Mouse (Mus musculus): ENCODE results near the gene Paxx.

Paxx gene

DNA sequence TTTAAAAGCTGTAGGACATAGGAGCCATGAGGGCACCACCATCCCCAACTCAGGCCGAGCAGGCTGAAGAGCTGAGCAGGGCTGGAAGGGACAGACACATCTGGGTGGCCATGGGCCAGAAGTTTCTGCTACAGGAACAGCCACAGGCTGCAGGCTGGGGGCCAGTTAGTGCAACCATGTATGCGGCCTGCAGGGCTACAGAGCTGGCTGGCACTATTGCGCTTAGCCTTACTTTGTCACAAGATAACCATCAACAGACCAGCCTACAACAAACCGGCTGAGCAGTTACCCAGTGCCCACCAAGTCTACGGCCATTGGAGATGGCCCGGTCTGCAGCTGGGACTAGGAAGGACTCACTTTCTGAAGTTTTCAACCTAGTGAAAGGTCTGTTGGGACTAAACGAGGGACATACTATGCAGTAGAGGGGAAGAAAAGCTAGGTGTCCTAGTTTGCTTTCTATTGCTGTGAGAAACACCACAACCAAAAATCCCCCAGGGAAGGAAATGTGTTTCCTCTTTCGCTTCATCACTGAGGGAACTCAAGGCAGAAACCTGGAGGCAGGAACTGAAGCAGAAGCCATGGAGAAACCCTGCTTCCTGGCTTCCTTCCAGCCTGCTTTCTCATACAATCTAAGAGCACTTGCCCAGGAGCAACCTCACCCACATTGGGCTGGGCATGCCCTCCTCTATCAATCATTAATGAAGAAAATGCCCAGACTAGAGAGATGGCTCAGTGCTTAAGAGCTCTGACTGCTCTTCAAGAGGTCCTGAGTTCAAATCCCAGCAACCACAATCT is 9.8 kb downstream of the Paxx start:
- DNase-seq (ENCODE audit: extremely low read depth, low read depth, low spot score) = no peak

DNA sequence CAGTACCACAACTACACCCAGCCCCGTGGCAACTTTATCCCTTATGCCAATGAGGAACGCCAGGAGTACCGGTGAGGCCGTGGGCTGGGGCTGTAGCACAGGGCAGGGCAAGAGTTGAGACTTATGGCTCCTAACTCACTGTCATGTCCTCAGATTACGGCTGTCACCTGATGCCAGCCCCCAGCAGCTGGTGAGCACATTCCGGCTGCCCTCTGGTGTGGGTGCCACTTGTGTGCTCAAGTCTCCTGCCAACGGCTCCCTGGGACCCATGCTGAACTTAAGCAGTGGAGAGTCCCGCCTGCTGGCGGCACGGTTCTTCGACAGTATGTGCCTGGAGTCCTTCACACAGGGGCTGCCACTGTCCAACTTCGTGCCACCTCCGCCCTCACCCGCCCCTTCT is 18.2 kb downstream of the Paxx start:
- no peak for DNase-seq (ENCODE audit: extremely low read depth, low read depth, low spot score)

DNA sequence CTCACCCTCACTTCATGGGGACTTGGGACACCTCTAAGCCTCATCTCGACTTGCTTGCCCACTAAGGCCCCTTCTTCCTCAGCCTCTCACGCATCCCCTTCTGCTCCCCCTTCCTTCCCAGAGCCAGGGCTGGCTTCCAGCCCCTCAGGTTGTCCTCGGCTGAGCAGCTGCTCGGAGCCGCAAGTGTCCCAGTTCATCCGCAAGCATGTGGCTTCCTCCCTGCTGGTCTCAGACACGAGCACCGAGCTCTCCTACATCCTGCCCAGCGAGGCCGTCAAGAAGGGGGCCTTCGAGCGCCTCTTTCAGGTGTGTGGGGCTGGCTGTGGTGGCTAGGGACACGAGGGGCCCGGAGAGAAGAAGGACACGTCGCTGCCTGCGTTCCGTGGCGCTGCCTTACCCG is 19.8 kb downstream of the Paxx start:
- DNase-seq (ENCODE audit: extremely low read depth, low read depth, low spot score) = no peak

DNA sequence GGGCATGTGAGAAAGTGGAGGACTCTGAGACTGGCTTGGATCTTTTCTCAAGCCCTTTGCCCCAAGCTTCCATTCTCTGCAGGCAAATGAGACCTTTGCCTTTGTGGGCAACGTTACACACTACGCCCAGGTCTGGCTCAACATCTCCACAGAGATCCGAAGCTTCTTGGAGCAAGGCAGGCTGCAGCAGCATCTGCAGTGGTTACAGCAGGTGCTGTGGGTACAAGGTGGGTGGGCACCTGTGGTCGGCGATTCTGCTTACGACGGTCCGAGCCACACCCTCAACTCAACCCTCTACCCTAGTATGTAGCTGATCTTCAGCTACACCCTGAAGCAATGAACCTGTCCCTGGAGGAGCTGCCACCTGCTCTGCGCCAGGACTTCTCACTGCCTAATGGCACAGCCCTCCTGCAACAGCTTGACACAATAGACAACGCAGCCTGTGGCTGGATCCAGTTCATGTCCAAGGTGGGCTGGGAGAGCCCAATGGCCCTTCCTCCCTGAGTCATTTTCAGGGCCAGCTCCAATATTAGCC is 24.5 kb downstream of the Paxx start:
- DNase-seq (ENCODE audit: extremely low read depth, low read depth, low spot score) = no peak

DNA sequence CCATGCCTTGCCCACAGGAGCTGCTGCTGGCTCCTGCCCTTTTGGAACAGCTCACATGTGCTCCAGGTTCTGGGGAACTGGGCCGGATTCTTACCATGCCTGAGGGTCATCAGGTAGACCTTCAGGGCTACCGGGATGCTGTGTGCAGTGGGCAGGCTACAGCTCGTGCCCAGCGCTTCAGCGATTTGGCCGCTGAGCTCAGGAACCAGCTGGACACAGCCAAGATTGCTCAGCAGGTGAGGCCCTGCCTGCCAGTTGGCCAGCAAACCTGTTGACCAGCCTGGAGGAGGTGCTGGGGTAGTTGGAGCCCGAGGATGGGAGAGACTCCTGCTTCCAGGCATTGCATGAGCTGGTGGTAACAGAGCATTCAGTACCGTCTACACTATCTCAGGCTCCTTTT is 26.6 kb downstream of the Paxx start:
- no peak for DNase-seq (ENCODE audit: extremely low read depth, low read depth, low spot score)

GRCm38 (mm10) chr2:25433101-25433500 is 27.8 kb downstream of the Paxx start:
- no peak for DNase-seq (ENCODE audit: extremely low read depth, low read depth, low spot score)

GRCm38 (mm10) chr2:25432326-25433098 is 28.4 kb downstream of the Paxx start:
- no peak for DNase-seq (ENCODE audit: extremely low read depth, low read depth, low spot score)

- no peak for DNase-seq (ENCODE audit: extremely low read depth, low read depth, low spot score)
Observed at GRCm38 (mm10) chr2:25431308-25431855, 29.5 kb downstream of the Paxx start.

DNA sequence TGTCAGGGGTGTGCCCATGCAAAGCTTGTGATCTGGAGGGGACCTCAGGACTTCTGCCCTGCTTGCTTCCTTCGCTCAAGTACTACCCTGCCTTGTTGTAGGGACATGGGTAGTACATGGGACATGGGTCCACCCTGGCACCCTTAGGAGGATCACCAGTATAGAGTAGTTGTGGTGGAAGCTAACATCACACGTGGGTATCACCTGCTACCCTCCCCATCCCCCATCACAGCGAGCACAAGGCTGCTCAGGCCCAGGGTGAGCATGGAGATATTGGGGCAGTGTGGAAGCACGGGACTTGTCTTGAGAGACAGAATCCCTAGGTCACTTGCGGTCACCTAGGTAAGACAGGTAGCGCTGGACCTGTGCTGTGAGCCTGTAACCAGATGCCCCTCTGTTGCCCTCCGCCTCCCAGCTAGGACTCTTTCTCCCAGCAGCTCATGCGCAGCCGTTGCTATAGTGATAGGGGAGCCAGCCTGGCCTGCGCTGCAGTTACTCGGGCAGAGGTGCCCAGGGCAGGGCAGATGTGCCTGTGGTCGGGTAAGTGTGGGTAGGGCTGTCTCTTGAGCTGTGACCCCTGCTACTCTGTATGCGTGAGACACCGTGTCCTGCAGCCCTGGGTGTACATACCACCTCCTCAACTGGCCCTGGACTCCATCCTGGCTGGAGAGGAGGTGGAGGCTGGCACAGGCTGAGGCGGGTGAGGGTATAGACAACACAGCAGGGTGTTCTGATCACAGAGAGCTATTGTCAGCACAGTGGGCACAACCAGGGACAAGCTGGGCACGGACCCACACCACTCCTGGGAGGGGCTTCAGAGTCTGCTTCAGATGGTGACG is 30.3 kb downstream of the Paxx start:
- no peak for DNase-seq (ENCODE audit: extremely low read depth, low read depth, low spot score)

DNA sequence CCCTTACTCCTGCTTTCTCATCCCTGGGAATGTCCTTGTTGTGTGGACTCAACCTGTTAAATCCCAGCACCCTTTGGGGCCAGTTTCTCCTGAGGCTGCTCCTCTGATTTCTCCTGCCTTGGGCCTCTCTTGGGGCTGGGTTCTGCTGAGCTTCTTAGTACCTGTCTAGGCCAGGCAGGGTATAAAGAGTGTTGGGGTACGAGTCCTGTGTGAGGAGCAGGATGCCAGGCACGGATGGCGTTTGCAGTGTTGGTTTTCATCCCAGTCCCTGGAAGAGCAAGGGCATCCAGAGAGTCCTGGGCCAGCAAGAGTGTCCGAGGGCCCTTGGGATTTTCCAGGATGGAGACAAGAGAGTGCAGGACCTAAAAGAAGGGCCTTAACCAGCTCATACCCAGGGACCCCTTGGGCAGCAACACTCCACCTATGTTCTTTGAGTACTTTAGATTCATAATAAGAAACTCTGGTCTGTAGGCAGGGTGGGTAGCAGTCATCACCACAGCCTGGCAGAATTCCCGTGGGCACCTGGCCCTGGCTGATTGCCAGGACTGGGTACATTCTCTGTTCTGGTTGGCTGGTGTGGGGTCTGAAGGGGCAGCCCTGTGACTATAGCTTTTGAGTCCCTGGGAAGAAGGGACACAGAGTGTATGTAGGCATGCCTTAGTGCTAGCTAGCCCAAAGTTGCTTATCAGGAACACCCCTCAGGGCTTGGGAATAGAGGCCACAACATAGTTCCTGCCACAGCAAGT is 31.3 kb downstream of the Paxx start:
- no peak for DNase-seq (ENCODE audit: extremely low read depth, low read depth, low spot score)

DNA sequence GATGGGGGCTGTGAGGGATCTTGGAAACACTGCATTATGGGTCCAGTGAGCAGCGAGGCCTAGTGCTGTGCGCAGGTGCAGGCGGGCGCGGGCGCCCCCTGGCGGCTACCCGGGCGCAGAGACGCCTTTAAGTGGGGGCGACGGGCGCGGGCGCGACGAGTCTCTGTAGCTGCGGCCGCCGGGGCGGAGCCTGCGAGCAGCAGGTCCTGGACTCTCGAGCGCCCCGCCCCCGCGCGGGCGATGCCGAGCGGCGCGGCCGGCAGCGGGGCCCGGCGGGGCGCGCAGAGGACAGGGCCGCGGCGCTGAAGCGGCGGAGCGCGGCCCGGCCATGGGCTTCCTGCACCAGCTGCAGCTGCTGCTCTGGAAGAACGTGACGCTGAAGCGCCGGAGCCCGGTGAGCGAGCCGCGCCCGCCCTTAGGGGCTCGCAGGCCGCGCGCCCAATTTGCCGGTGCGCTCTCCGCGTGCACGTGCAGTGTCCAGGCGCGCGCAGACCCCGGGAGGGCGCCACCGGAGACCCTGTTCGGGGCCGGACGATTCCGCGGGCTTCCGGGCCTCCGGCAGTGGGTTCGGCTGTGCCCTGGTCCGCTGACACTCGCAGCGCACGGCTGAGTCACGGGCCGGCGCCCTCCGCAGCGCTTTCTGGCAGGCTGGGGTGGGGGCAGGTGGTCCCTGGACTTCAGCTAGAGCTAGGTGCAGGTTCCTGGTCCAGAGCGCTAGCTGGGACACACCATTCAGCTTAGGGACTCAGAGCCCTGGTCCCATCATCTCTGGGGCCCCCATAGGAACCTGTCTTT is 32.3 kb downstream of the Paxx start, which contains the start of gene Abca2:
Abca2 (plus strand) TSS at position 262 of the 795 bp plus-strand sequence.
- no peak for DNase-seq (ENCODE audit: extremely low read depth, low read depth, low spot score)

DNA sequence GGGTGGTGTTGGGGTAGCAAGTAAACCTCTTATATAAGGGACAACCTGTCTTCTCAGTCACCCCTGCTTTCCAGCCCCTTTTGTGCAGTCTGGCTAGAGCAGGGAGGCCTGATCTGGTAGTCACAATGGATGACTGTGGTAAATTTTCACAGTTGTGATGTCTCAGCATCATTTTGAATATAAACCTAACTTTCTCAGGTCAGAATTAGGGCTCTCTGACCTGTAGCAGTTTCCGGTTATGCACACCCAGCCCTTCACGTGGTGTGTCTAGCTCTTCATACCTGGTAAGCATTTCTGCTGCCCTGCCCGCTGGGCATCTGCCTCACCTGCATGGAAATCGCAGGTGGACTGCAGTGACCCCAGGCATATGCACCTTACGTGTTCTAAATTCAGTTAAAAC is 33.6 kb downstream of the Paxx start:
- no peak for DNase-seq (ENCODE audit: extremely low read depth, low read depth, low spot score)

DNA sequence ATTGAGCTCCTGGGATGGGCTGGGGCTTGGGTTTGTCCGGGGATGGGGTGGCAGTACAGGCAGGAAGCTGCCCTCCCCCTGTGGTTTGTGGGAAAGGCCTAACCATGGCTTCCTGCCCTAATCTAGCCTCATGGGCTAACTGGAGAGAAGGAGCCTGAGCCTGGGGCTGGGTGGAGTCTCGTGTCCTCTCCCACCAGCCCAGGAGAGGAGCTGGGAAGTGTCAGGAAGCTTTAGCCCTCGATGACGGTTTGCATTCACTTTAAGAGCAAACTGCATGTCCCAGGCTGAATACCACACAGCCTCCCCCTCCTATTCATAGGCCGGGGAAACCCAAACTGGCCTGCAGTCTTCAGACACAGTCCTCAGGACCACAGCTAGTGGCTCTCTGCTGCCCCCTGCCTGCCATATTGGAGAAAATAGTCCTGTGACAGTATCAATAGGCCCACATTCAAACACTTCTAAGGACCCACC is 34.1 kb downstream of the Paxx start:
- DNase-seq (ENCODE audit: extremely low read depth, low read depth, low spot score) = no peak

GRCm38 (mm10) chr2:25425481-25425880 is 35.4 kb downstream of the Paxx start:
- no peak for DNase-seq (ENCODE audit: extremely low read depth, low read depth, low spot score)

DNA sequence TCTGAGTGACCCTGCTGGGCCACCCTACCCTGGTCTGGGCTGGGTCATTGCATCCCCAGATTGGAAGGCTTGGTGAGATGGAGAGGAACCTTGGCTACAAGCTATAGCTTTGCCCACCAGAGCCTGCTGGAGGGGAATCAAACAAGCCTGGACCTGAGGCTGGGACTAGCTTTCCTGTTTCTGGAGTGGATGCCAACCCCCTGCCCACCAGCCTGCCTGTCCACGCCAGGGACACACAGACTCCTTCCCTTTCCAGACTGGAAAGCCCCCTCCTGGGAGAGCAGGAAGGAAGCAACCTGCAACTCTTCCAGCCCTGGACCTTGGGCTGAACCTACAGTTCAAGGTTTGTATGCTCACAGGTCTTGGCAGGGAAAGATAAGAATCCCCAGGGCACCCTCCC is 37.3 kb downstream of the Paxx start:
- no peak for DNase-seq (ENCODE audit: extremely low read depth, low read depth, low spot score)

DNA sequence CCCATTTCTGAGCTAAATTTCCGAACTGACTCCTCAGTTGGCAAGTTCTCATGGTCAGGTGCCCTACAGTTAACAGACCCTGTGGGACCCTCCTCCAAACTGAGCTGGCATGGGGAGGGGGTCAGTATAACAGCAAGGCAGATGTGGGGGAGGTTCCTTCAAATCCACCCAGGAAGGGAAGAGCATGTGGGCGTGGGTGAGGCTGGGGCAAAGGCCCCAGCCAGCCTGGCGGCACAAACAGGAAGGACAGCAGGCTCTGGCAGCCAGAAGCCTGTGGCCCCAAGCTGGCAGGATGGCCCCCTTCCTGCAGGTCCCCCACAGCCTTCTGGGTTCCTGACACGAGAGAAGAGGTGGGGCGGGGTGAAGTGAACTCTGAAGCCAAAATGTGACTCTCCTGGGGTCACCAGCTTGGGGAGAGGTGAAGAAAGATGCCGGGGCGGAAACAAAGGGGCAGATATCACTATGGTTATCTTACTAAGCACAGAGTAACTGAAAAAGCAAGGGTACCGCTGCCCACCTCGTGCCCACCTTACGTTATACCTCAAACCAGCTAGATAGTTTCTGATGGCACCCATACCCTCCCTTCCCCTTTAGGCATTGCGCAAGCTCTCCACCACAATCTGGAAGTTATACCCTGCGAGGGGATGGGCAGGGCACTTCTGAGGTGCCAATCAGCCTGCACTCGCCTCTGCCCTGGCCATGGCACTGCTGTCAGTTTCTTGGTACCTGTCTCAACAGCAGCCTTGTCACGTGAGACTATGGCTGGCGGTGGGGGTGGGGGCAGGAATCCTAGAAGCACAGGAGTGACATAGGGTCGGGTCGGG is 38.1 kb downstream of the Paxx start, which contains the start of gene Fut7:
Fut7 (plus strand) TSS at position 681 of the 824 bp plus-strand sequence.
- no peak for DNase-seq (ENCODE audit: extremely low read depth, low read depth, low spot score)

DNA sequence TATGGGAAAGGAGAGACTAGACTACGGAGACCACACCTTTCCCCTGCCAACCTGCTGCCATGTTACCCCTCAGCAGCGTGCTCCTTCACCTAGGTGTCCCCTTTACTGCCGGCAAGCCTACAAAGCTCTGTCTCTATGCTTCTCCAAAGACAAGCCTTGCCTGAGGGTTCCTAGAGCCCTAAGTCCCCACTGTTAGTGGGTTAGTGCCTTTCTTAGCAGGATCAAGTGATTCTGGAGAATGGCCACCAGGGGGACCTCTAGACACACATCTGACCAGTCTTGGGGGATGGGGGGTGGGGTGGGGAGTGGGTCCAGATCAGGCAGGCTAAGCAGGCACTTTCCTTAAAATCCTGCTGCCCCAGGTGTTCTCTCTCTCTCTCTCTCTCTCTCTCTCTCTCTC is 39.0 kb downstream of the Paxx start:
- DNase-seq (ENCODE audit: extremely low read depth, low read depth, low spot score) = no peak

- no peak for DNase-seq (ENCODE audit: extremely low read depth, low read depth, low spot score)
Observed at GRCm38 (mm10) chr2:25417426-25417825, 43.5 kb downstream of the Paxx start.

Measured in fat pad, adult 2 months (tissue).